Mouse (Mus musculus): Measurements from ENCODE around the gene Socs7.
"Not testable (repeated sequence)": the region's sequence is repeated elsewhere in the genome, so short reads cannot be mapped to it uniquely, and the experiment has no call there.

Socs7 gene
- long read RNA-seq, experiment 1, partial matches to known transcripts = 0 of 1 reads
- long read RNA-seq, experiment 1, other reads (novel, unspliced or antisense) = 1 of 1 reads
- long read RNA-seq, experiment 2, partial matches to known transcripts = 0 of 2 reads
- long read RNA-seq, experiment 2, other reads (novel, unspliced or antisense) = 2 of 2 reads

DNA sequence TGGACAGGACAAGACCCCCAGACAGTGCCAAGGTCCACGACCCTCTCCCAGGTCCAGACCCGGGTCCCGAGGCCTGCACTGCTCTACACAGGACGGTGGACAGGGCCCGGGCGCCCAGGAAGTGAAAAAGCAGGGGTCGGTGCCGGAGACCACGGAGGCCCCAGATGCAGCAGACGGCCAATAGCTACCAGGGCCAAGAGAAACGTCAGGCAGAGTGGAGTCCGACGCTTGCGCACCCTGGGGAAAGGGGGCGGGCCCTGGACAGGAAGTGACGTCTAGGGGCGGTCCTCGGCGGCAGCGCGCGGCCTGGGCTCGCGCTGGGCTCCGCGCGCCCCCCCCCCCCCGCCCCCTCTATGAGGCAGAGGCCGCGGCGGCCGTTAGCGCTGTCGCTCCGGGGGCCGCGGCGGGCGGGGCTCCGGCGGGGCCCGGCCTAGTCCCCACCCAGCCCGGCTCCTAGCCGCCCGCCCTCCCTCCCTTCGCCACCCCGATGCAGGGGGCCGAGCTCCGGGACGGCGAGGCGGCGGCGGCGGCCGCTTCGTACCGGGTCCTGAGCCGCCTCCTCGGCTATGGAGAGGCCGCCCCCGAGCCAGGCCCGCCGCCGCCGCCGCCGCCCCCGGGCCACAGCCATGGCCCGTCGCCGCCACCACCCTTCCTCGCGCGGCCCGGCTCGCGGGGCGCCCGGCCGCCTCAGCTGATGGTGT lies at the start of gene Socs7:
Gene Socs7 (plus strand): TSS at position 604 of the 701 bp plus-strand sequence.
- intact Hi-C loops (cut with DNase I) = no loop called here

GRCm38 (mm10) chr11:97312871-97313270 lies 49.5 kb upstream of the Socs7 start:
- intact Hi-C loops (cut with DNase I) = loop anchor here (5.0 kb wide), 1 partner anchor 116 kb away; no protein-coding TSS in a partner anchor

DNA sequence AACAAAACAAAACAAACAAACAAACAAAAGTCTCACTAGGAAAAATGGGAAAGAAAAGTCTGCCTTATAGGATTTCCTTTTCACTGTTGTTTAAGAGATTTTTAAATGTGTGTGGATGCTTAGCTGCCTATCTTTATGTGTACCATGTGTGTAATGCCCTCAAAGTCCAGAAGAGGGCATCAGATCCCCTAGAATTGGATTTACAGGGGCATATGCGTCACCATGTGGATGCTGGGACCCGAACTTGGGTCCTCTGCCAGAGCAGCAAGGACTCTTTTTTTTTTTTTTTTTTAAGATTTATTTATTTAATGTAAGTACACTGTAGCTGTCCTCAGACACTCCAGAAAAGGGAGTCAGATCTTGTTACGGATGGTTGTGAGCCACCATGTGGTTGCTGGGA lies 48.2 kb upstream of the Socs7 start:
- intact Hi-C loops (cut with DNase I) = loop anchor here (5.0 kb wide), 1 partner anchor 117 kb away; no protein-coding TSS in a partner anchor

DNA sequence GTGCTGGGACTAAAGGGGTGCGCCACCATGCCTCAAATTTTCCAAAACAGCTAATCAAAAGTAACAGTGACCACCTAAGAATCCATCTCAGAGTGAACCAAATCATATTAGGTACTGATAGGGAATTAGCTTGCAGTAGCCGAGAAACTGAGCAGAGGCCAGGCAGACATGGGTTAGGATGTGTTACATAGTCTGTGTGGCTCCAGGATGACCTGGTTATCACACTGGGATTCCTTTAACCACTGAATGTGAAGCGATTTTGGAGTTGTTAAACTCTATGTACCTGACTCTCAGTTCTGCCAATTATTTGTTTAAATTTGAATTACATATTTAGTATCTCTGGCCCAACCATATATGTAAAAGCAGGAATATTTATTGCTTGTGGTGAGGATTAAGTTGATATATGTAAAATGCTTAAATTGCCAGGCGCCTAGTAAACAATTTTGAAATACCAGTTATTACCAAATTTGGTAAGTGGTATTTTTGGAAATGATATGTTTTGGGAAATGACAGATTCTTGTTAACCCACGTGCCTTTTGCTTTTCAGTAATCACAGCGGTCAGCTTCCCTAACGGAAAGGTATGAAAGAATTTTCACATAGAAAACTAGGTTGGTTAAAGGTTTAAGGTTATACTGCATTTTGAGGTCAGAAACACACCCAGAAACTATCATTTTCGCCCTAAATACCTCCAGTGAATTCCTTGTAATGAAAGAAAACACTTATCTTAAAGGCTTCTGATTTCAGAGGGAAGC lies 47.4 kb upstream of the Socs7 start:
- intact Hi-C loops (cut with DNase I) = loop anchor here (5.0 kb wide), 1 partner anchor 118 kb away; no protein-coding TSS in a partner anchor

DNA sequence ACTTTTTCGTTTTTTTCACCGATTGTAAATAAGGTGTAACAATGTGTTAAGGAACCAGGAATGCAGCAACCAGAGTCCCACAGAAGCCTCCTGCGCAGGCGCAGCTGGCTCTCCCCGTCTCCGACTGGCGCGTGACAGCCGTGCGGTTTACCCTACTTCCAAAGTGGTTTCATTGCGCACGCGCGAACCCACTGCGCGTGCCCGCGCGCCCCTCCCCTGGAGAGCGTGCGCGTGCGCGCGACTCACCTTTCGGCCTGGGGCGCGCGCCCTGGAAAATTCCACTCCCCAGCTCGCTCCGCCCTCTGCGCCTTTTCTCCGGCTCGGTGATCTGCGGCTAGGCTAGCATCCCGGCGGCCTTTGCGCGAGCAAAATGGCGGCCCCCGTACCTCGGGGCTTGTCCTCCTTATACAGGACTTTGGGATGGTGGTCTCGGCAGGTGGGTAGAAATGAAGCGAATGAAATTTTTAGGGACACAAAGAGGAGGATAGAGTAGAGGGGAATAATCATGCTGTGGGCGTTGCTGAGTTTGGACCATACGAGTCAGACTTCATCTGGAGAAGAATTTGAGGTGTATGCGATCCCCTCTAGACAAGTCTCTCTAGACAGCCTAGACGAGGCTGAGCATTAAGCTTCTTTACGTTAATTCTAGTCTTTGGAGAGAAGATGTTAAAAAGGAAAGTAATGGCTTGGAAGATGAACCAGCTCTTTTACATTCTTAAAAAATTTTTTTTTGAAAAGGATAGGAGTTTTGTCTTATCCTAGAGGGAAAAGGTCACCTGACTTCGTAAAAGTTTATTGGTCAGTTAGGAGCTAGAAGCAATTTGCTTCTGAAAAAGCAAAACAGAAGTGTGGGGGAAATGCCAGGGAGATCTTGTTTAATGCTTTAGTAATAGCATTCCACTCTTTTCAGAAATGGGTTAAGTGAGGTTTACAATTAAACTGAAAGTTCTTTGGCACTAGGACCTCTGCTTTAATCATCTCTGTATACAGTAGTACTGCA lies 46.5 kb upstream of the Socs7 start, which contains the start of gene Mrpl45:
Gene Mrpl45 (plus strand): TSS at position 213 of the 1,000 bp plus-strand sequence.
- intact Hi-C loops (cut with DNase I) = no loop called here

DNA sequence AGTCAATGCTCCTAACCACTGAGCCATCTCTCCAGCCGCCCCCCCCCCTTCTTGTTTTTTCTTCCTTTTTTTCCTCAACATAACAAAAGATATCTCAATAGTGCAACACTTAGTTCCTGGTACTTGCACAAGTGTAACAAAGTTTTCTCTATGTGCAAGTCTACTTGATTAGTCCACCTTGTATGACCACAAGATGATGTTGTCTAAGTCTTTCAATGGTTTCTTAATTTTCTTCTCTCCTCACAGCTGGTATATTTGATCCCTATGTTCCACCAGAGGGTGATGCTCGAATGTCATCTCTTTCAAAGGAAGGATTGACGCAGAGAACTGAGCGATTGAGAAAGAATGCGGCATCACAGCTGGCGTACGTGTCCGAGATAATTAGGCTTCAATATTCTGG lies 41.2 kb upstream of the Socs7 start:
- intact Hi-C loops (cut with DNase I) = no loop called here

- intact Hi-C loops (cut with DNase I) = not testable (repeated sequence)
Observed at GRCm38 (mm10) chr11:97321894-97322600, 40.3 kb upstream of the Socs7 start.

GRCm38 (mm10) chr11:97325224-97325623 lies 37.1 kb upstream of the Socs7 start:
- intact Hi-C loops (cut with DNase I) = loop anchor here (5.0 kb wide), 1 partner anchor 113 kb away; no protein-coding TSS in a partner anchor

GRCm38 (mm10) chr11:97328148-97328547 lies 34.2 kb upstream of the Socs7 start:
- intact Hi-C loops (cut with DNase I) = loop anchor here (5.0 kb wide), 1 partner anchor 116 kb away; no protein-coding TSS in a partner anchor

GRCm38 (mm10) chr11:97330315-97330714 lies 32.0 kb upstream of the Socs7 start:
- intact Hi-C loops (cut with DNase I) = no loop called here

GRCm38 (mm10) chr11:97331231-97332190 lies 30.8 kb upstream of the Socs7 start:
- intact Hi-C loops (cut with DNase I) = no loop called here

DNA sequence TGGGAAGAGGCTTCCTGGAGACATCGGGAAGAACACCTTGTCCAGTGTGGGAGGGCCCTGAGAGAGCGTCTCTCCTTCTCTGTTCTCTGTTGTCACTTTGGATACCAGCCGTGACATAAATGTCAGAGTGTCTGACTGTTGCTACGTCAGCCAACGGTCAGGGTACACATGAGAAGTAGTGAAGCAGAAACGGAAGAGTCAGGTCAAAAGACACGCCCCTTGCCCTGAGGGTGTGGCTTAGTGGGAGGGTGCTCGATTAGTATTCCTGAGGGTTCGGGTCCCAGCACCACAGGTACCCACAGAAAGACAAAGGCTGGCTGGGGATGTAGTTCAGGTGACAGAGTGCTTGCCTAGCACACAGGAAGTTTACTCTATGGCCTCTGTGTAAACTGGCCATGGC lies 29.3 kb upstream of the Socs7 start:
- intact Hi-C loops (cut with DNase I) = no loop called here

DNA sequence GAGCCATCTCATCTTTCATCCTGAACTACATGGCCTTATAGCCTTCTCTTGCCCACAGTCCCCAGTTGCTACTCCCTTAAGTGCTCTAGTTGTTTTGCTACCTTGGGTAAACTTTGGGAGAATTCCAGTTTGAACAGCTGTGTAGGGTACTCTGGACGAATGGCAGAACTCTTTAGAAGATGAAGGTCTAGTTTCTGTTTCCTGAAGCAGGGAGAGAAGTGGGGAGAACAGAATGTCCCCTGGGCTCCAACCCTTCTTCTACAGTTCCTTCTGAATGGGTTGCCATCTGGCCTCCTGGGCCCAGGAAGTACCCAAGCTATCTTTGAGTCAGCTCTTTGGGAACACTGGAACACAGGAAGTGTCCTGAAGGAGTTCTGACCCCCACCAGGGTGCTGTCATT lies 28.5 kb upstream of the Socs7 start:
- intact Hi-C loops (cut with DNase I) = no loop called here

DNA sequence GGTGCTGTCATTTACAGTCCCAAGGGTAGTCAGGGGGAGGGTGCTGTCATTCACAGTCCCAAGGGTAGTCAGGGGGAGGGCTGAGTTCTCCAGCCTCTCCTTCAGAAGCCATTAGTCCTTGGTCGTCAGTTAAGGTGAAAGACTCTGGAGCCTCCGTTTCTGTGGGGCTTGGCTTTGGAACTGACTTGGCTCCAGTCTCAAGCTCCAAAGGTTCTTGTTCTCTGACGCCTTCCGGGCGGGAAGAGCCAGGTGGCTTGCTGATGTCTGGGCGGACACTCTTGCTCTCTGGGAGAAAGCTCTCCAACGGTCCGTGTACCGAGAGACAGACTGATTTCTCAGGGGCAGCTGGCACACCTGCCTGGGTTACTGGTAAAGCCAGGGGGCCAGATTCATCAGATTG lies 28.0 kb upstream of the Socs7 start:
- intact Hi-C loops (cut with DNase I) = no loop called here

GRCm38 (mm10) chr11:97336238-97336637 lies 26.1 kb upstream of the Socs7 start:
- intact Hi-C loops (cut with DNase I) = no loop called here

DNA sequence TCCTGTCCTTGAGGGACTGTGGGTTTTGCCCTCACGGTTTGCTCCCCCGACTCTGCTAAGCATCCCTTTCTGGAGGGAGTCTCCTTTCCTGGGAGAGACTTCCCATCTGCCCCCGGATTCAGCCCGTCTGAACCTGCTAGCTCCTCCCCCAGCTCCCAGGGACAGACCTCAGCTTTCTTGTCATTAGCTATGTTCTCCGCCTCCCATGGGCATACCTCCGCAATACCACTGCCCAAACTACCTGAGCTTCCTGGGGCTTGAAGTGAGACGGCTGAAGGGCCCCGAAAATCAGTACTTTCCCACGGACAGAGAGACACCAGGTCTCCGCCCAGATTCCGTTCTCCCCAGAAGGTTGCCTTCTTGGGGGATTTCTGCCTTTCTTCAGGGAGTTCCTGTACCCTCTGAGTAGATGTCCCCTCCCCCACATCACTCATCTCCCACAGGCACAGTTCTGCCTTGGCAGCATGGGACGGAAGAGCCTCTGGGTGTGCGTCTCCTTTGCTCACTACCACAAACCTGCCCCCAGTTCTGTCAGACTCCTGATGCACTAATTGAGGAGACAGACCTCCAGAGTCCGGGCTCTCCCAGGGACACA lies 25.5 kb upstream of the Socs7 start:
- intact Hi-C loops (cut with DNase I) = no loop called here

DNA sequence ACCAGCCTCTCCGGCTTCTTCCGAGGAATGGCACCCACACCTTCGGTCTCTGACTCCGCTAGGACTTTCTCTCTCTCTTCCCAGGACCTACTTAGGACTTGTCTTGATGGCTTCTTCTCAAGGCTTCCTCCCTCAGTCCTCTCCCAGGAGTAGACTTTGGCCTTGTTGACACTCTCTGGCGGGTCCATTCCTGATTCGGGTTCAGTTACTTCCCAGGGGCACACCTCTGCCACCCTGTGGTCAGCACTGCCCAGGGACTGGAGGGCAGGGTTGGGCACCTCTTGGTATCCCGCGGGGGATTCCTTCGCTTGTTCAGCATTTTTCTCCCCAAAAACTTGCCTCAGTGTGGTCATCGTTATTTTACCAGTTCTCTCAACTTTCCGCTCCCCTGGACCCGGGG lies 25.0 kb upstream of the Socs7 start:
- intact Hi-C loops (cut with DNase I) = no loop called here

DNA sequence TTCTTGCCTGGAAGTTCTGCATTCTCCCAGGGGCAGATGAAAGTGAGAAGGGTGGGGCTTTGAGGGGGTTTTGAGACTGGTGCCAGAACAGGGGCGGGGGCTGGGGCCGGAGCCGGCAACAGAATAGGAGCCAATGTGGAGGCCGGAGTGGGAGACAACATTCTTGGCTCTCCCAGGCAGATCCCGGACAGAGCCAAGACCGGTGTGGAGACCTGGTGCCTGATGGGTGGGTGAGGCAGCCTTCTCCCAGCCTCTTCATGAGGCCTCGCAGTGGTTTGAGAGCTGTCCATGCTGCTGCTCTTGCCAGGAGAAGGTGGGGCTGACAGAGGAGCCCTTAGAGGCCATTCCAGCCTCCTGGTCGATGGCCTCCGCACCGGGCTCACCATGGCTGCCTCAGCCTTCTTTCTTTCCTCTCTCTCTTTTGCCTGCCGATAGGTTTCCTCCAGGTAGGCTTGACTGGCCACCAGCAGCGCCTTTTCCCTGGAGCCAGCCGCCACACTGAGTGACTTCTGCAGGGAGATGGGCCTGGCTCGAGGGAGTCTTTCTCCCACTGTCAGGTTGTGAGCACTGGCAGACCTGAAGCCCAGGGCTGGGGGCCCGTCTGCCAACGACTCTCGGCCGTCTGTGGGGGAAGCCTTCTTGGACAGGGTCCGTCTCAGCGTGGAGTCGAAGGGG lies 23.9 kb upstream of the Socs7 start:
- intact Hi-C loops (cut with DNase I) = no loop called here

Measured in adrenal gland (tissue).